Mouse (Mus musculus) testis, adult 2 months (tissue): Measurements from ENCODE around the gene Ankdd1b.

ENCODE experiments used
- CTCF ChIP-seq: fragments of 200-500 bp; IDR thresholded peaks from 2 replicates; pipeline ENCODE4 v1.5.1; 2012; ENCODE audit warnings: low read depth, mild to moderate bottlenecking, inconsistent platforms, low read length, moderate library complexity; ENCODE audit not compliant: control insufficient read depth, insufficient read depth, insufficient replicate concordance
- POLR2A ChIP-seq: fragments of 200-500 bp; IDR thresholded peaks from 2 replicates; pipeline ENCODE4 v1.6.1; 2012; ENCODE audit warnings: low read depth, mild to moderate bottlenecking, inconsistent platforms, low read length, moderate library complexity; ENCODE audit not compliant: control insufficient read depth

DNA sequence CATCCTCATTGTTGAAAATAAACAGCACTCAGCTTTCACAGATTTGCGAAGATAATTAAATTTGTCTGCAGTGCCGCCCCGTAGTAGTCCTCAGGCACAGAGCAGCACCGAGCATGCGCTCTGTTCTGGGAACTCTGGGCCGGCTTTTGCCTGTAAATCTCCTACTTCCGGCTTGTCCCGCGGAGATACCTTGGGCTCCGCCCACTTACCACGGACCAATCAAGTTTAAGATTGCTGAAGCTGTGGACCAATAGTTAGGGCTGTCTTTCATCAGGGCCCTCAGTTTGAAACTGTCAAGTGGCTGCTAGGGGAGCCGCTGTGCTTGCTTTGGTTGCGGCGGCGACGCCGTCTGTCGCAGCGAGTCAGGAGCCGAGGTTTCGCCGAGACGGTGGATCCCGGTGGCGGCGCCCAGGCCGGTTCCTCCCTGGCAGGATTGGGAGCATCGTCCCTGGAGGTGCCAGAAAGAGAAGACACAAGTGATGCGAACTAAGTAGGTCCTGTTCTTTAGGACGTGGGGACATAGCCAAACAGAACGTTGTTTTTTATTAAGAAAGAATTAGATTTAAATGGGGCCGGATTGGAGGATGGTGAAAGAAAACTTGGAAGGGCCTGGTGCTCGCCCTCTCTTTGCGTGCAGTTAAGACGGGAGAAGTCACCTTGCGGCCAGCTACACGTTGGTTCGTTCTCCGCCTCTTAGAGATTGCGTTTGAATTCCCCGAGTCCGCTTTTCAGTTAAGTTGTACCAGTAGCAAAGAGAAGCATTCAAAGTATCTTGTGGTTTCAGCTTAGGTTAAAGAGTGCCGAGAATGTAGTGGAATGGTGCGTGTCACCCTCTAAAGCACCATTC lies 82.7 kb downstream of the Ankdd1b start, which contains the start of gene Poc5:
- no peak for TF ChIP-seq CTCF
- peak; percentile 88 for TF ChIP-seq POLR2A
